Mouse (Mus musculus): ENCODE results near the gene Pitpnc1.

The Pitpnc1 gene

GRCm38 (mm10) chr11:107373154-107373553 lies 97.3 kb downstream of the Pitpnc1 start:
- no peak for DNase-seq (ENCODE audit: low read depth, low spot score)

GRCm38 (mm10) chr11:107372688-107373087 lies 97.8 kb downstream of the Pitpnc1 start:
- no peak for DNase-seq (ENCODE audit: low read depth, low spot score)

GRCm38 (mm10) chr11:107370476-107370875 lies 100.0 kb downstream of the Pitpnc1 start:
- no peak for DNase-seq (ENCODE audit: low read depth, low spot score)

GRCm38 (mm10) chr11:107369661-107370060 lies 100.8 kb downstream of the Pitpnc1 start:
- DNase-seq (ENCODE audit: low read depth, low spot score), result no peak

- DNase-seq (ENCODE audit: low read depth, low spot score), result no peak
Observed at GRCm38 (mm10) chr11:107365938-107366712, 104.4 kb downstream of the Pitpnc1 start.

GRCm38 (mm10) chr11:107358695-107359094 lies 111.8 kb downstream of the Pitpnc1 start:
- no peak for DNase-seq (ENCODE audit: low read depth, low spot score)

- DNase-seq (ENCODE audit: low read depth, low spot score), result no peak
Observed at GRCm38 (mm10) chr11:107356224-107356623, 114.3 kb downstream of the Pitpnc1 start.

GRCm38 (mm10) chr11:107355526-107355925 lies 115.0 kb downstream of the Pitpnc1 start:
- no peak for DNase-seq (ENCODE audit: low read depth, low spot score)

- DNase-seq (ENCODE audit: low read depth, low spot score), result no peak
Observed at GRCm38 (mm10) chr11:107354499-107355143, 115.9 kb downstream of the Pitpnc1 start.

- DNase-seq (ENCODE audit: low read depth, low spot score), result no peak
Observed at GRCm38 (mm10) chr11:107352596-107352995, 117.9 kb downstream of the Pitpnc1 start.

GRCm38 (mm10) chr11:107349756-107350155 lies 120.7 kb downstream of the Pitpnc1 start:
- DNase-seq (ENCODE audit: low read depth, low spot score), result no peak

- no peak for DNase-seq (ENCODE audit: low read depth, low spot score)
Observed at GRCm38 (mm10) chr11:107343031-107343430, 127.5 kb downstream of the Pitpnc1 start.

GRCm38 (mm10) chr11:107342432-107342831 lies 128.1 kb downstream of the Pitpnc1 start:
- no peak for DNase-seq (ENCODE audit: low read depth, low spot score)

- DNase-seq (ENCODE audit: low read depth, low spot score), result no peak
Observed at GRCm38 (mm10) chr11:107341293-107341692, 129.2 kb downstream of the Pitpnc1 start.

GRCm38 (mm10) chr11:107340793-107341192 lies 129.7 kb downstream of the Pitpnc1 start:
- DNase-seq (ENCODE audit: low read depth, low spot score), result no peak

- no peak for DNase-seq (ENCODE audit: low read depth, low spot score)
Observed at GRCm38 (mm10) chr11:107339224-107339805, 131.2 kb downstream of the Pitpnc1 start.

- no peak for DNase-seq (ENCODE audit: low read depth, low spot score)
Observed at GRCm38 (mm10) chr11:107337391-107338148, 132.9 kb downstream of the Pitpnc1 start.

- no peak for DNase-seq (ENCODE audit: low read depth, low spot score)
Observed at GRCm38 (mm10) chr11:107335756-107336155, 134.7 kb downstream of the Pitpnc1 start.

GRCm38 (mm10) chr11:107334849-107335484 lies 135.5 kb downstream of the Pitpnc1 start:
- DNase-seq (ENCODE audit: low read depth, low spot score), result no peak

- DNase-seq (ENCODE audit: low read depth, low spot score), result no peak
Observed at GRCm38 (mm10) chr11:107332905-107333304, 137.6 kb downstream of the Pitpnc1 start.

GRCm38 (mm10) chr11:107332332-107332731 lies 138.2 kb downstream of the Pitpnc1 start:
- no peak for DNase-seq (ENCODE audit: low read depth, low spot score)
